Mouse (Mus musculus) kidney, embryonic 15.5 days (tissue): ENCODE measurements around the gene Lmna. TPM values are rescaled to one million over a fixed set of nuclear protein-coding genes. Genes with fewer than 3 reads are reported as not detected.
A peak's percentile ranks its signal among the peaks of the same experiment; 100 is the strongest.

Experiments used
- ATAC-seq: fragments of 200-750 bp; cut with Nextera tagmentation; replicated peaks from 2 replicates; pipeline ENCODE4 v1.8.0; 2017; ENCODE audit warnings: moderate TSS enrichment; ENCODE audit not compliant: low FRiP score
- H3K27ac ChIP-seq: fragments of 300-500 bp; sonication (generic); 2 replicates; pipeline ENCODE4 v1.5.1; 2015; ENCODE audit warnings: mild to moderate bottlenecking, inconsistent platforms
- H3K27me3 ChIP-seq: fragments of 300-500 bp; sonication (generic); 2 replicates; pipeline ENCODE4 v1.6.1; 2015; ENCODE audit warnings: inconsistent platforms
- H3K36me3 ChIP-seq: fragments of 300-500 bp; sonication (generic); 2 replicates; pipeline ENCODE4 v1.6.1; 2015; ENCODE audit warnings: inconsistent platforms
- H3K4me1 ChIP-seq: fragments of 300-500 bp; sonication (generic); 2 replicates; pipeline ENCODE4 v1.6.1; 2015; ENCODE audit warnings: inconsistent platforms
- H3K4me2 ChIP-seq: fragments of 300-500 bp; sonication (generic); 2 replicates; pipeline ENCODE4 v1.6.1; 2015; ENCODE audit warnings: moderate library complexity, mild to moderate bottlenecking, inconsistent platforms
- H3K4me3 ChIP-seq: fragments of 300-500 bp; sonication (generic); replicated peaks from 2 replicates; pipeline ENCODE4 v1.5.1; 2015; ENCODE audit warnings: mild to moderate bottlenecking, inconsistent platforms
- H3K9ac ChIP-seq: fragments of 300-500 bp; sonication (generic); 2 replicates; pipeline ENCODE4 v1.6.1; 2015; ENCODE audit warnings: mild to moderate bottlenecking, inconsistent platforms
- H3K9me3 ChIP-seq: fragments of 300-500 bp; sonication (generic); replicated peaks from 2 replicates; pipeline ENCODE4 v1.6.1; 2016; ENCODE audit warnings: inconsistent platforms
- WGBS: fragments of 180-500 bp; shearing (Covaris S2); methylation state at CpG from one replicate; pipeline ENCODE4 v1.1.7; 2015; ENCODE audit warnings: mixed read lengths; 5-methylcytosine and 5-hydroxymethylcytosine counted together
- polyA plus RNA-seq: library from polyadenylated mRNA; unstranded; fragments of >200 nt; fragmentation: Nextera tagmentation; extraction: Ambion mirVana; gene quantifications from 2 replicates; pipeline ENCODE4 v1.2.1, GENCODE M21; 2015

Lmna gene
- polyA plus RNA-seq, 1 experiment from 2014 or later = 92.0 TPM

DNA sequence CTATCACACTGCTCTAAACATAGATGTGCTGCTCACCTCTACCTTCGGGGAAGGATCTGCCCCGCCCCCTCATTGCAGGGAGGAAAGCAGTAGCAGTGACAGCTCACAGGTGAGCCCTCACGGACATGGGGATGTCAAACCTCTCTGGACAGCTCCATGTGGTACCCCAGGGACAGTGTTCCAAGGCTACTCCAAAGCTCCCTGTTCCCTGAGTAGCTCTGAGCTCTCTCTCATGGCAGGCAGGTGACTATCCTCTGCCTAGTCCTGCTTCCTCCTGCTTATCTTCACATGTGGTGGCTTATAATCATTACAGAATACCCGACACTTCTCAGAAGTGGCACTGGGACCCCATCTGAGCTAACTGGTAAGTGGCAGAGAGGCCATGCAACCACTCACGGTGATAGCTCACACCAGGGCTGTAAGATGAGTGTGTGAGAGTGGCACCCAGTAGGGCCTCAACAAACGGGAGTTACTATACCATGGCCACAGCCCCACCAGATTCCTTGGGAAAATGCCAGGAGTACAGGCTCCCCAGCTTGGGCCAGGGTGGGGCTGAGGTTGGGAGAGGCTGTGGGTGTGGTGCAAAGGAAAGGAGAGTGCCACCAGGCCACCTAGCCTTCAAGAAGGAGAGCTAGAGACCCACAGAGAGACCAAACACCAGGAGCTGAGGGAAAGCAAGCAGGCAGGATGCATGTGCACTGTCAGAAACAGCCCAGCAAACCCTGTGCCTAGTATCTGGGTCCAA is 37.1 kb upstream of the Lmna start:
- 77% methylated on average over 6 of the region's 6 CpGs for WGBS
- H3K4me3 ChIP-seq = no peak overlapping the region

DNA sequence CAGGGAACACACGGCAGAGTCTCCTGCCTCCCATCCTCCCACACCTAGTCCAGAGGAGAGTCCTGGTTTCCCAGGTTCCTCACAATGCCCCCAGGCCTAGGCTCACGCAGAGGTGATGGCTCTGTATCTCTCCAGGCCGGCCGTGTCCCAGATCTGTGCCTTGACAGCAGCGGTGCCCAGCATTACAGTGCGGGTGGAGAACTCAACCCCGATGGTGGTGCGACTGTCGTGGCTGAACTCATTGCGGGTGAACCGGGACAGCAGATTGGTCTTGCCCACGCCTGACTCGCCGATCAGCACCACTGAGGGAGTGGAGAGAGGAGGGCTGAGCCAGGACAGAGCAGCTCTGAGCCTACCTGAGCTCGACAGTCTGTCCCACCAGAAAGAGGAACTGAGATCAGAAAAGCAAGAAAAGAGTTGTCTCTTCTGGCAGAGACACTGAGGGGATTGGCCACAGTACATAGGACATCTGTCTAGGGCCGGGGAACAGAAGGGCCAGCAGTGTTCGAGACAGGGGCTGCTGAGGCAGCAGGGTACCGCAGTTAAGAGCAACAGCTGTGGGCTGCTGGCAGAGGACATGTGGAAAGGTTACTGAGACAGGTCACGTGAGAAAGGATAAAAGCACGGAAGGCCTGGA is 35.3 kb upstream of the Lmna start:
- 51% methylated on average over 20 of the region's 20 CpGs for WGBS
- Histone ChIP-seq H3K4me3 (no peak overlapping the region), H3K9me3 (no peaks in the 10 kb centered on the region), H3K4me2 (no peak overlapping the region), H3K27me3 (no peaks in the 10 kb centered on the region), H3K9ac (no peak overlapping the region), H3K4me1 (peaks cover 38% of the 10 kb centered on the region), H3K36me3 (peaks cover 19% of the 10 kb centered on the region), H3K27ac (peak overlapping the region; percentile 30; the same call in 1 of the 2 replicates)
- ATAC-seq = no peak

More for the DNA sequence above, 37.1 kb upstream of the Lmna start:
- ATAC-seq = no peak
- Histone ChIP-seq H3K27ac (no peak overlapping the region), H3K27me3 (no peaks in the 10 kb centered on the region), H3K4me1 (peaks cover 40% of the 10 kb centered on the region), H3K9ac (no peak overlapping the region), H3K9me3 (no peaks in the 10 kb centered on the region), H3K36me3 (0 out of 2 replicates have a peak, but pooled peaks cover 4% of the 10 kb centered on the region), H3K4me2 (no peak overlapping the region)

DNA sequence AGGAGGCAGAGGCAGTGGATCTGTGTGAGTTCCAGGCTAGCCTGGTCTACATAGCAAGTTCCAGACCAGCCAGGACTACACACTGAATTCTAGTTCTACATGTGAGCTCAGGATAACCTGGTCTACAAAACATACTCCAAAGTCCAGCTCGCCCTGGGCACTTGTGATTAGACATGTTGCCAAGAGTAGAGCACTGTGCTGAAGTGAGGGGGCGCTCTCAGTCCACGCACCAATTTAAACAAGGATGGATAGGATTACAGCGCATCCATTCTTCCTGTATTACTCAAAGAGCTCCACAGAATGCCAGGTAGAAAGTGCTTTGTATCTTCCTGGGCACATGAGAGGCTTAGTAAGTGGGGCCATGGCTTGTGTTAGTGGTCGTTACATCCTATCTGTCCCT is 34.8 kb upstream of the Lmna start:
- peaks cover 42% of the 10 kb centered on the region for H3K4me1 ChIP-seq
- ATAC-seq = no peak
- no peaks in the 10 kb centered on the region for H3K27me3 ChIP-seq
- H3K27ac ChIP-seq = no peak overlapping the region; the same call in 1 of the 2 replicates
- 33% methylated on average over 5 of the region's 5 CpGs for WGBS
- peaks cover 23% of the 10 kb centered on the region for H3K36me3 ChIP-seq
- no peak overlapping the region for H3K9ac ChIP-seq
- no peaks in the 10 kb centered on the region for H3K9me3 ChIP-seq
- no peak overlapping the region for H3K4me2 ChIP-seq
- no peak overlapping the region for H3K4me3 ChIP-seq

DNA sequence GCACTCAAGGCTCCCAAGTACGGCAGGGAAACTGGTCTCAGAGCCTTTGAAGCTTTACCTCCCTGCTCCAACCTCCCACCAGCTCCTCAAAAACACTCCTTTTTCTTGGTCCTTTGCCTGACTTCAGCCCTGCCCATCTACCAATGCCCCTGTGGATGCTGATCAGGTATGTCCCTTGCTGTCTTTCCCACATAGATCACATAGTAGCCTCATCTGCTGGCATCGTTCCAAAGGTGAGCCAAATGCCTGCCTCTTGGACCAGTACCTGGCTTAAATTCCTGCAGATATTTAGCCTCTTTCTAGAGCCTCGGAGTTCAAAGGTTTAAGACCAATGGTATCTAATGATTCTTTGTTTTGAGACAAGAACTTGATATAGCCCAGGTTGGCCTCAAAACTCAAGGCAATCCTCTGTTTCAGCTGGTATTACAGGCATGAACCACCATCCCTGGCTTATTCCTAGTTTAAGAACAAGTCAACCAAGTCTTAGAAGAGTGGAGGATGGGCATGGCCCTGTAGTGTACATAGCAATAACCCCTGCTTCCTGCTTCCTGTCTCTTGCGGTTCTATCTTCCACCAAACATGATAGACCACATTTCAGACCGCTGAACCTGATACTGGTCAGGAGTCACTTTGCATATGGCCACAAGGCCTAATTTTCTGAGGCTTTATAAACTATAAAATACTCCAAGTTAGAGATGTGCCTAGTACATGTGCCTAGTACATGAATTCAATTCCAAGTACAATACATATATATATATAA is 34.1 kb upstream of the Lmna start:
- Histone ChIP-seq H3K27me3 (no peaks in the 10 kb centered on the region), H3K4me2 (no peak overlapping the region), H3K4me3 (no peak overlapping the region), H3K9ac (no peak overlapping the region), H3K4me1 (peaks cover 46% of the 10 kb centered on the region), H3K9me3 (no peaks in the 10 kb centered on the region), H3K27ac (no peak overlapping the region), H3K36me3 (peaks cover 23% of the 10 kb centered on the region)
- ATAC-seq = no peak
- 60% methylated on average over 5 of the region's 5 CpGs for WGBS

DNA sequence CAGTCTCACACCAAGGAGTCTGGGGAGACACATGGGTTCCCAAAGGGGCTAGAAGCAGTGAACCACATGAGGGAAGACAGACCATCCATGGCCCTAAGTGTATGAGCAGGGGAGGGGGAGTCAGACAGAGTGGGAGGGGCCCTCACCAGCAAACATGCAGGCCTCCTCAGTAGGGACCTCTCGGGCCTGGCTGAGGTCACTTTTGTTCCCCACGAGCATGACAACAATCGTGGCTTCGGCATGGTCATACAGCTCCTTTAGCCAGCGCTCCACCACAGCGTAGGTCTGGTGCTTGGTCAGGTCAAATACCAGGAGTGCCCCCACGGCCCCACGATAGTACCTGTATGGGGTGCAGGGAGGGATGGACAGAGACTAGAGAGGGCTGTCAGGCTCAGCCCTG is 33.4 kb upstream of the Lmna start:
- Histone ChIP-seq H3K36me3 (peaks cover 29% of the 10 kb centered on the region), H3K9me3 (no peaks in the 10 kb centered on the region), H3K4me2 (no peak overlapping the region), H3K4me1 (peaks cover 48% of the 10 kb centered on the region), H3K27me3 (no peaks in the 10 kb centered on the region), H3K9ac (no peak overlapping the region), H3K4me3 (no peak overlapping the region), H3K27ac (no peak overlapping the region)
- ATAC-seq = no peak
- WGBS = 83% methylated on average over 8 of the region's 8 CpGs

DNA sequence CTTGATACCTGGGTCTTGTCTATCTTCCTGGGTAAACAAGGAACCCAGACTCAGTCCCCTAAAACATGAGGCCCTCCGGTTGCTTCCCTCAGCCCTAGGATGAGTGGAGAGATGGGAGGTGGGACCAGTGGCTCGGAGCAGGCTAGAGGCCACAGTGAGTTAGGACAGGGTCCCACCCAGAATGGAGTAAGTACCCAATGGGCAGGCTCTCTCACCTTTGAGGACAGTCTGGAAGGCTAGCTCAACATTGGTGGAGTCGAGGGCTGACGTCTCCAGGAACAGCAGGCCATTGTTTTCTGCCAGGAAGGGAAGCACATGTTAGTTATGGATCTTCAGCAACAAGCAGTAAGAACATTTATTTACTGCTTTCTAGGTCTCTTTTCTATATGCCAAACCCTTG is 32.7 kb upstream of the Lmna start:
- peaks cover 53% of the 10 kb centered on the region for H3K4me1 ChIP-seq
- 54% methylated on average over 4 of the region's 4 CpGs for WGBS
- H3K9ac ChIP-seq = no peak overlapping the region
- peaks cover 36% of the 10 kb centered on the region for H3K36me3 ChIP-seq
- H3K27me3 ChIP-seq = no peaks in the 10 kb centered on the region
- H3K4me3 ChIP-seq = no peak overlapping the region
- no peaks in the 10 kb centered on the region for H3K9me3 ChIP-seq
- no peak overlapping the region for H3K4me2 ChIP-seq
- ATAC-seq = no peak
- H3K27ac ChIP-seq = no peak overlapping the region

DNA sequence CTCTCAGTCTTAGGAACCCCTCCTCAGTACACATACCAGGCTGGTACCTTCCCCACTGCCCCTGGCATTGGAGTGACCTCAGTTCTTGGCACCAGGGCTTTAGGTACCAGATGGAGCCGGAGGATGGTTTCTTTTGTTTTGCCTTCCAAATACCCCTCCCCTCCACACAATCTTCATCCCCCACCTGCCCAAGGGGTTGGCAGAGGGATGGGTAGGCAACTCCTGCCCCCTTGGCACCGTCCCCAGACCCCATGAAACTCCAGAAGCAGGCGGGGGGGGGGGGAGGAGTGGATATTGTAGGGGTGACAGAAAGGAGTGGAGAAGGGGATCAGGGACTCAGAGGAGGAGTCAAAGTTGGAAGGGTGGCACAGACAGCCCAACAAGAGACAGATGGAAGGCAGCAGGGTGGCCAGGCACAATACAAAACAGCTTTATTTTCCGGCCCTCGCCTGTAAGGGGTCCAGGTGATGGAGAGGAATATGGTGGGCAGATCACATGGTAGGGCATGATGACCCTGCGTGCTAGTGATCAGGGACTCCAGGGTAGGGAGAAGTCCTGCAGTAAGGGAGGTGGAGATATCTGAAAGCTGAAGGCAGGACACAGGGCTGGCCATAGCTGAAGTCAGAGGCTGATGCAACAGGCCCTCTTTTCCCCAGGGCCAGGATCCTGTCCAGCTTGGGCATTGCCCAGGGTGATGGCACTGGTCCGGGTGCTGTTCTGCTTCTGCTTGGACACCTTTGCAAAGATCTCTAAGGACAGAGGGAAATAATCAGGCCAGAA is 32.1 kb upstream of the Lmna start:
- WGBS = 72% methylated on average over 7 of the region's 7 CpGs
- ATAC-seq = no peak

DNA sequence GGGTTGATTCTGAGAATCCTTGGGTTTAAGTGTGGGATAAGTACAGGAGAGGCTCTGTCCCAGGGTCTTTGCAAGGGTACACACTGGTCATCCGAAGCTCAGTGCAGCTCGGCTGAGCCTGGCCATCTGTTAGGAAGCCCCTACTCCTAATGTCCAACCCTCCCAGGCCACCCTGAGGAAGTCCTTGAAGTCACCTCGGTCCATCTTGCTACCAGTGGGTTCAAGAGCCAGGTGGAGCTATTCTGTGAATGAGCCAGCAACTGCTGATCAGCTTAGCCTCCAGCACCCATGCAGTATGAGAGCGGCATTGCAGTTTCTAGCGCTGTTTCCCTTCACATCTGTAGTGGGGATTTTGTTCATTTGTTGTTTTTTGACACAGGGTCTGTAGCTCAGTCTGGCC is 30.3 kb upstream of the Lmna start:
- peaks cover 52% of the 10 kb centered on the region for H3K36me3 ChIP-seq

More for the DNA sequence above, 32.1 kb upstream of the Lmna start:
- H3K27me3 ChIP-seq = no peaks in the 10 kb centered on the region
- H3K4me2 ChIP-seq = no peak overlapping the region
- H3K4me1 ChIP-seq = peaks cover 56% of the 10 kb centered on the region
- no peak overlapping the region for H3K4me3 ChIP-seq
- no peak overlapping the region for H3K9ac ChIP-seq
- H3K9me3 ChIP-seq = no peaks in the 10 kb centered on the region
- peak overlapping the region; percentile 39; the same call in 1 of the 2 replicates for H3K27ac ChIP-seq
- peaks cover 42% of the 10 kb centered on the region for H3K36me3 ChIP-seq

DNA sequence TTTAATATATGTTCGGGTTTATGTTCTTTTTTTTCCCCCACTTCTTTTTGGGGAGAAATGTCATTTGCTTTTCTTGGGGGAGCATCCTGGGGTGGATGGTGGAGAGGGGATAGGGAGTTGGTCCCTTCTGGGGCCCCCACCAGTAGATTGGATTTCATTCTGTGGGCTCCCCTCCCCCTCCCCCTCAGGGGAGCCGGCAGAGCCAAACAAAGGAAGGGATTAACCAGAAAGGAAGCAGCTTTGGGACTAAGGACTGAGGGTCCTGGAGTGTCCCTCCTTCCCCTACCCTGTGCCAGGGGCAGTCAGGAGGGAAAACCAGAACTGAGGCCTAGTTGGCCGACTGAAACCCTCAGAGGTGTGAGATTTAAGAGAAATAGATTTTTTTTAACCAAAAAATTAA is 29.6 kb upstream of the Lmna start:
- Histone ChIP-seq H3K36me3 (peaks cover 52% of the 10 kb centered on the region), H3K27me3 (no peaks in the 10 kb centered on the region), H3K4me2 (no peak overlapping the region), H3K9me3 (no peaks in the 10 kb centered on the region), H3K4me1 (peaks cover 69% of the 10 kb centered on the region), H3K27ac (no peak overlapping the region), H3K4me3 (no peak overlapping the region), H3K9ac (no peak overlapping the region)
- WGBS = 27% methylated on average over 3 of the region's 3 CpGs
- ATAC-seq = no peak

More for the DNA sequence above, 30.3 kb upstream of the Lmna start:
- no peak overlapping the region for H3K4me3 ChIP-seq
- WGBS = 63% methylated on average over 5 of the region's 5 CpGs
- no peak overlapping the region for H3K4me2 ChIP-seq
- no peaks in the 10 kb centered on the region for H3K27me3 ChIP-seq
- H3K4me1 ChIP-seq = peaks cover 68% of the 10 kb centered on the region
- H3K9ac ChIP-seq = no peak overlapping the region
- no peak for ATAC-seq
- H3K9me3 ChIP-seq = no peaks in the 10 kb centered on the region
- H3K27ac ChIP-seq = peak overlapping the region; percentile 5; the same call in 1 of the 2 replicates

DNA sequence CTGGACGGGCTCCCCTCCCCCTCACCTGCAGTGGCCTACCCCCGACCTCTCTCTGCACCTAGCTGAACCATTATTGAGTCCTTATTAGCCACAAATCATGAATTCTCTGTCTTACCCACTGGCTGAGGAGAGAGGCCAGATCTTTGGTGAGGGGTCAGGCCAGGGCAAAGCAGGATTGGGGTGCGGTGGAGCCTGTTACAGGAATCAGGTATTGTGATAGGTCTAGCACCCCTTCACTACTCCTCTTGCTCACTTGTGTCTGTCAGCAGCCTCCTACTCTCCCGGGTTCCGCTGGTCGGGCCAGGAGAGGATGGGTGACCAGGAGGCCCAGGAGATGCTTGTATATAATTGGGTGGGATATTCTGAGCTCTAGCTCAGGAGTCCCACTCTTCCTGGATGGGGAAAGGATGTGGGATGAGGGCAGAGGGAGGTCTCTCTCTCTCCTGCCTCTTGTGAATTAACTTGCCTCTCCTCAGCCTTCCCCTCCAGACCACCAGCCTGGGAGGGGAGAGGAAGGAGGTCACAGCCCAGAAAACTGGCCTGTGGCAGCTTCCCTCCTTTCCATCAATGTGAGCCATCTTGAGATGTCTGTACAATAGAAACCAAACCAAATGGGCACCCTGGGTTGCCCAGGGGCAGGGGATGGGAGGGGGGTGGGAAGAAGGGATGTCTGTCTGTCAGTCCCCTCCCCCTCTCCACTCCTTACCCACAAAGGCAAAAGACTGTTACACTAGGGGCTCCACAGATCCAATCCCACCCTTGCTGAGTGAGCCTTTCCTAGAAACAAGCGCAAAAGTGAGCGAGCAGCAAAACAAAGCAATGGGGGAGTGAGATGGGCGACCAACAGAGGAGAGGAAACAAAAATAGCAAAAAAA is 28.8 kb upstream of the Lmna start:
- WGBS = 47% methylated on average over 9 of the region's 9 CpGs
- H3K4me1 ChIP-seq = peaks cover 73% of the 10 kb centered on the region

DNA sequence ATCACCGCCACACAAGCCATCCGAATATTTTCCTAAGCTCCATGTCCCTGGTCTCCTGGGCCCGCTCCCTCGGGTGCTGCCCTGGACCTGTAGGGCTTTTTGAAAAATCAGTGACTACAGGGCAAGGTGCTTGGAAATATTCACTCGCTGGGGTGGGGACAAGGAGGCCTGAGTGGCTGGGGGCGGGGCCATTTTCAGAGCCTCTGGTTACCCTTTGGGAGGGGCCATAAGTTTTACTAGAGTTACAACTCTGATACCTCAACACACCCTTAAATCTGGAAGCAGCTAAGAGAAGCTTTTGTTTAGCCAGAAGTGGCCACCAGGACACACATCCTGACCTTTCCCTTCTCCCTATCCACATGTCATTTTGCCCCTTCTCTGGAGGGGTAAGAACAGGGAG is 27.4 kb upstream of the Lmna start:
- H3K4me1 ChIP-seq = peaks cover 74% of the 10 kb centered on the region
- peak overlapping the region; percentile 88 for H3K4me3 ChIP-seq
- ATAC-seq = no peak
- peaks cover 52% of the 10 kb centered on the region for H3K36me3 ChIP-seq
- no peaks in the 10 kb centered on the region for H3K9me3 ChIP-seq
- no peaks in the 10 kb centered on the region for H3K27me3 ChIP-seq
- peak overlapping the region; percentile 35; the same call in 1 of the 2 replicates for H3K9ac ChIP-seq
- WGBS = 68% methylated on average over 6 of the region's 6 CpGs
- H3K4me2 ChIP-seq = peak overlapping the region; percentile 87
- peak overlapping the region; percentile 69; the same call in 1 of the 2 replicates for H3K27ac ChIP-seq

More for the DNA sequence above, 28.8 kb upstream of the Lmna start:
- Histone ChIP-seq H3K27me3 (no peaks in the 10 kb centered on the region), H3K4me3 (0 out of 2 replicates have a peak overlapping the region, but pooled peaks have one; percentile 5), H3K4me2 (no peak overlapping the region), H3K27ac (peak overlapping the region; percentile 38; the same call in 1 of the 2 replicates), H3K9me3 (no peaks in the 10 kb centered on the region), H3K9ac (peak overlapping the region; percentile 2; the same call in 1 of the 2 replicates), H3K36me3 (peaks cover 52% of the 10 kb centered on the region)
- ATAC-seq = no peak
